Mouse (Mus musculus): ENCODE results near the gene Shmt2.
A peak's percentile ranks its signal among the peaks of the same experiment; 100 is the strongest.

The Shmt2 gene

DNA sequence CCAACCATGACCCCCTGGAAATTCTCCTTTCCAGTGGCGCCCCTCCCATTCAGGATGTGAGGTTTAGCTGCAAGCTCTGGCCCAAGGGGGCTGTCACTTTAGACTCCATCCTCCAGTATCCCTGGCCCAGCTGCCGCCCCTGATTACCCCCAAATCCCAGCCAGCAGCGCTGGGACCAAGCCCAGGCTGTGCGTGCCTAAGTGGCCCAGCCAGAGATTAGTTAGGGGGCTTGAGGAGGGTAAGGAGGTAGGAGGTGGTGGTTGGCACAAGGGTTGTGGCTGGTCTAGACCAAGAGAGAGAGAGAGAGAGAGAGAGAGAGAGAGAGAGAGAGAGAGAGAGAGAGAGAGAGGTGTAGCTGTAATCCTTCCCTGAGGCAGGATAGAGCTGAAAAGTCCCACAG, 9.3 kb upstream of the Shmt2 start:
- no peak for DNase-seq

DNA sequence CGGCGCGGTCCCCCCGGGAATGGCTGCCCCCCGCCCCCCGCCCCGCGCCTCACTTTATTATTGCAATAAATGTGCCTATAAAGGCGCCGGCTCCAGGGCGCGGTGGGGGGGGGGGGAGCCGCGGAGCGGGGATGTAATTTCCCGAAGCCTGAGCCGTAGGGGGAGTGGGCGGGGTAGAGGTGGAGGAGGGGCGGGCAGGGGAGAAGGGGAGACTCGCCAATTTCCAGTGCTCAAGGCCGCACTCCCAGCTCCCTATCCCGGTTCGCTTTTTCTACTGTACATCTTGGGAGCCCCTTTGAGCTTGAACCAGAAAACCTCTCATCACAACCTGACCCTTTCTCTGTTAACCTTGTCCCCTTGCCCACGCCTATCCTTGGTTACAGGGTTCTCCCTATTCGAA, 8.7 kb upstream of the Shmt2 start:
- no peak for DNase-seq

DNA sequence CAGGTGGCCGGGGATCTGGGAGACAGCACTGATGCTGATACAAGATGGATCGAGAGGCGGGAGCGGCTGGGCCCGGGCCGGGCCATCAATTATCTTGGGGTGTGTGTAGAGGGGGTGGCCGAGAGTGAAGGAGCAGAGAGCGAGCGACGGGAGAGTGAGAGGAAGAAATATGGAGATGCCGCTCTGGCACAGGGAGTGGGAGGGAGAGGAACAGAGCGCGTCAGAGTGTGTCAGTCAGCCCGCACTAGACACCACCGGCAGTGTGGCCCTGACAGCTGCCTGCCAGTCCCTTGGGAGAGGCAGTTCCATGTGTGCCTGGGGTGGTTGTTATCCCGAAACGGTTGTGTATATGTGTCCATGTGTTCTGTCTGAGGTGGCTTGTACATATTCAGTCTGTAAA, 5.2 kb upstream of the Shmt2 start:
- no peak for DNase-seq

DNA sequence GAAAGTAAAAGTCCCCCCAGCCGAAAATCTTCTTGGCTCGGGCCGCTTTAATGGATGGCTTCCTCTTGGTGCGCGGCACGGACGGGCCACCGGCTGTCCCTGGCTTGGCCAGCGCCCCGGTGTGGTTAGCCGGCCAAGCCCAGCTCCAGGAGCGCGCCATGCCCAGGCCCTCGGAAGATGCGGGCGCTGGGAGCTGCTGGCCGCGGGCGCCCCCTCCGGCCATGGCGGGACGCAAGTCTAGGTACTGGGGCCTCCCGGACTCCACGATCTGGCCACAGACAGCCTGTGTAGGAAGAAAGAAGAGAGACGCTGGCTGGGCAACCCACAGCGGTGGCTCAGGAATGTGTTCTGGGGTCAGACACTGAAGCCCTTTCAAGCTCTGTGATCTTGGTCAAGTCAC, 4.4 kb upstream of the Shmt2 start:
- DNase-seq: no peak

DNA sequence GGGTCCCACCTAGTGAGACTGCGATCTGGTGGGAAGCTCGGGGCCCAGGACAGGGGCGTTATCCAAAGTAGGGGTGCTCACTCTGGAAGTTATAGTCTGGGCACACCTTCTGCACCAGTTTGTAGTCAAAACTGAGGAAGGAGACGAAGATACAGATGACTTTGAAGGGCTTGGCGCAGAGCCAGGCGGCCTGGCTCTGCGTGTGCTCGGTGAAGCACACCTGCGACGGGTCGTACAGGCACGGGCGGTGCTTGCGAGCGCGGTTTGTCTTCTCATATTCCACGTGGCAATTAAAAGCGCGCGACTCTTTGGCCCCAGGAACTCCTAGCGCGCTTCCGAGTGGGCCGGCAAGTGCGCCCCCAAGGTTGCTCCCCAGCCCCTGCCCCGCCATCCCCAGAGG, 3.8 kb upstream of the Shmt2 start:
- DNase-seq: no peak

DNA sequence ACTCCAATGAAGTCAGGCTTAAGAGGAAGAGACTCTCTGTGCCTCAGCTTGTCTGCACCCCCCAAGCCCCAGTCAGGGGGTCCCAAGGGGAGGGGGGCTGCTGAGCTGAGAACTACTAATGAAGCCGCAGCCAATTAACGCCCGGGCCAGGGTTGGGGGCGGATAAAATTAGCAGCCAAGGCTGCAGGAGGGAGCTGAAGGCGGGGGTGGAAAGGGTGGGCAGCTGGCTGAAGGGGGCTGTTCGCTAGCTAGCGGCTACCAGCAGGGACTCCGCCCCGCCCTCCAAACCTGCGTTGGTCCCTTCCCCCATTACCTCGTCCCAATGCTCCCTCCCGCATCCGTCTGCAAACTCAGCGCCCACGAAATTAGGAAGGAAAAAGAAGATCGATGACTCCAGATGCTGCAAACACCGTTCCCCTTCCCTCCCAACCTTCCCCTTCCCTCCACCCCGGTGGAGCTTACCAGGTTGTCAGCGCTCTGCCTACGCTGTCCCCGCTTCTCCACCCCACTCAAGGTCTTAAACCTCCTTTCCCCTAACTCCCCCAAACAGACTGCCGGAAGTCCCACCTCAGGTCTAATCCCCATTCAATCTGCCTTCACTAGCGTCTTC, 2.5 kb upstream of the Shmt2 start:
- no peak for DNase-seq

DNA sequence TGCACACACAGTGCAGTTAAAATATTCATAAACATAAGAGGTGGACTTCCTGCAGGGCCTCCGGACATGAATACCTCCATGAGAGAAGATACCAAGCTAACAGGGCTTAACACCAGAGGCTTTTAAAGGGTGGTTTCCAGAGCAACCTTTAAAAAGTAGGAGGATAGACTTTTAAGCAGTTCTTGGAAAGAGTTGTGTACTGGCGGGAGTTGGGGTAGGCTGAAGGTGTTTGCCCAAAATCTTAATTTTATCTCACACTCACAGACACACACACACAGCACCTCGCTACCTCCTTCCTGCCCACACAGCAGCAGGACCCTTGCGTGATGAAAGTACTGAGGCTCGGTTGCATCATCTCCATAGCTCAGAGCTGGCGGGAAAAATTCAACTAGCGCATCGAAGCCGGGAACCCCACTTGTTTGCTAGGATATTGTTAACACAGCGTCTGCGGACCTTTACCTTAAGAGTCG, 598 bp downstream of the Shmt2 start:
- no peak for DNase-seq

DNA sequence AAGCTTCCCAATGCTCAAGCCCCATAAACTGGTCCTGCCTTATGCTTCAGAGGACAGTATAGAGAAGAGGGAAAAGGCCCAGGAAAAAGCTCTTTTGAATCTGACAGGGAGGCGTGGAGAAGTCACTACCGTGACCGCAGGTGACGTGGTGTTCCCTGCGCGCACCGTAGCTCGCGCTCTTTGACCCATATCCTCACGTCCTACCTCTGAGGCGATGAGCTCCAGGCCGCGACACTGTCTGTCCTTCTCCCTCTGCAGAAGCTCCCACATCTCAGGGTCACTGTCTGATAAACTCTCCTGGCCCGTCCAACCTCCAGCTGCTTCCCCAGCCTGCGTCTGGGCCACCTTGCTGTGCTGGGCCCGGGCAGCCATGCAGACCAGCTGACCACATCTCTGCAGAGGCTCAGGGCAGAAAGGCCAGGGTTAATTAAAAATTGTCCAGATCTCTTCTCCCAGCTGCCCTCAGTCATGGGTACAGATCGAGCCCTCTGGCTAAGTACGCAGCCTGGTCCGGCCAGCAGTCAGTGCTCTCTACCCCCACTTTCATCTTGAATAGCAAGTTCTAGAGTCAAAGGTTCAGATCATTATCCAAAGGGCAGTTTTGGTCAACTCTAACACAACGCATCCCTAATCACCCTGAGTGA, 1.4 kb downstream of the Shmt2 start:
- DNase-seq: no peak

DNA sequence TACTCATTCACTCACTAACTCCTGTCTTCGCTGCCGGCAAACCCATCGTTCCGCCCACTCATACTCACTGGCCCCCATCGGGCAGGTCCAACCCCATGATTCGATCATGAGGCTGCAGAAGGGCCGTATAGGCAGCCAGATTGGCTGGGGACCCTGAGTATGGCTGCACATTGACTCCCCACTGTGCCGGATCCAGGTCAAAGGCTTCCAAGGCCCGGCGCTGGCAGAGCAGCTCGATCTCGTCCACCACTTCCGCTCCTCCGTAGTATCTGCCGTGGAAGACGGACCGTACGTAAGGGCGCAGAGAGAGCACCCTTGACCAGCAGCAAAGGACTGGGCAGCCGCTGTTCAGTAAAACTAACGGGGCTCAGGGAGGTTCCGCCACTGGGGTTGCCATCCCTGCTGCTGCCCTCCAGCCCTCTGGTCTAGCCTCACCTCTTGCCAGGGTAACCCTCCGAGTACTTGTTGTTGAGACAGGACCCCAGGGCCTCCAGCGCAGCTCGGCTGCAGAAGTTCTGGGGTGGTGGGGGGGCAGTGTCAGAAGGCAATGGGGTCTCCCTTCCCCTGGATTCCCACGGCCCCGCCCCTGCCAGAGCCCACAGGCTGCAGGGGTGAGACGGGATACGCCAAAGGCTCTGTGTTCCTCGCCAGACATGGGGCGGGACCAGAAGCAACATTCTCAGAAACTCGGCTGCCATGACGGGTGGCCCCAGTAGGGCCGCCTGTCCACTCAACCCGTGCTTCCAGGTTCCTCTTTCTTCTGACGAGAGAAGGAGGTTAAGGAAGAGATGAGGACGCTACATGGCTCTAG, 2.1 kb downstream of the Shmt2 start:
- no peak for DNase-seq

DNA sequence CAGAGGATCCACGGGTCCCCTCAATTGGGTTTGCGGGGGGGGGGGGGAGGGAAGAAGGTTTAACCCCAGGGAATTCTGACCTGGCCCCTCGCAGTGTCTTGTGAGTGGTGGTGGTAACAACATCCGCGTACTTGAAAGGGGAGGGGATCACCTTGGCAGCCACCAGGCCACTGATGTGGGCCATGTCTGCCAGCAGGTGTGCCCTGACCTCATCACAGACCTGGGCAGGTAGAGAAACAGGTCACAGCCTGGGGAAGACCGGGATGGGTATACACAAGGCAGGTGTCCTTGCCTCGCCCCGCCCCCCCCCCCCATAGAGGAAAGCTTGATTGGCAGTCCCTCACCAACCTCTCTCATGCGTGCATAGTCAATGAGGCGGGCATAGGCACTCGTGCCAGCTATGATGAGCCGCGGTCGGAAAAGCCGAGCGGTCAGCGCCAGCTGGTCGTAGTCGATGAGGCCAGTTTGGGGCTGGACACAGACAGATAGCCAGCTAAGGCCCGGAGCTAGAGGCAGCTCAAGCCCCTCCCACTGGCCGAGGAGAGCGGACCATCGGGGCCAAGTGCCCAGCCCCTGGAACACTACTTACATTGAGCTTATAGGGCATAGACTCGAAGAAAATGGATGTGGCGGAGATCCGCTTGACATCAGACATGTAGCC, 3.1 kb downstream of the Shmt2 start:
- no peak for DNase-seq

DNA sequence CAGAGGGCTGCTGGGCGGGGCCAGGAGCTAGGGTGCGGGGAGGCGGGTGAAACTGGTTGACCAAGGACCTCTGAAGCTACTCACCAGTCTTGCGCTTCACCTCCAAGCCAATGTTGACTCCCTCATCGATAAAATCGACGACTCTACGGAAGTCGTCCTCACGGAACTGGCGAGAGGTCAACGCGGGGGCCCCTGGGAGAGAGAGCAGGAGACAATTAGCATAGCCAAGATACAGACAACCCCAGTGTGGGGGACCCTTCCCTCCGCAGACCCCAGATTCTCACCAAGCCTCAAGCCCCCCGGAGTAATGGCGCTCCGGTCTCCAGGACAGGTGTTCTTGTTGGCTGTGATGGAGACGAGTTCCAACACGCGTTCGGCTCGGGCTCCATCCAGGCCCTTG, 4.3 kb downstream of the Shmt2 start:
- no peak for DNase-seq

DNA sequence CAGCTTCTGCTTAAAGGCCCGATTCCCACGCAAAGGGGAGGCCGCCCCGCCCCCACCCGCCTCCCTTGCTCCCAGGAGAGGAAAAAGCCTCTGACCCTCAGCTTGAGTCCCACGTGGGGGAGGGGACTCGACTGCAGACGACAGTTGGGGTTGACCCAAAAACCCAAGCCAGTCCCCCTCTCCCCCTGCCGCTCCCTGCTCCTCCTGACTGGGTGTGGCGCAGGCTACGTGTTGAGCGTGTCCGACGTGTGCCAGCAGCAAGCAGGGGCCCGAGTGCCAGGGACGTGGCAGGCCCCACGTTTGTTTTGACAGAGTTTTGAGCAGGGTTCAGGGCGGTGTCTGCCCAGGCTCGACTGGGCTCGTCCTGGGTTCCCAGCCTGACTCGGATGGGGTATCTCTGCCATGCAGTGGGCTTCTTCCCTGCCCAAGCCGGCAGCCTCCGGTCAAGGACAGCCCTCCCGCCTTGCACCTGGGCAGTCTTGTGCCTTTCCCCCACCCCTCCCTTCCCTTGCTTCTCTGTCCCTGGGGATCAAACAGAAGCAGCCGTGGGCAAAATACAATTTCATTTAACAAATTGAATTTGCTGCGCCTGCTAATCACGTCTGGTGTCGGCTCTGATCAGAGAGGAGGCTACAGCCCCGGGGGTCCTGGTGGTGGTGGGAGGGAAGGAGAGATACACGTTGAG, 5.5 kb downstream of the Shmt2 start:
- no peak for DNase-seq

DNA sequence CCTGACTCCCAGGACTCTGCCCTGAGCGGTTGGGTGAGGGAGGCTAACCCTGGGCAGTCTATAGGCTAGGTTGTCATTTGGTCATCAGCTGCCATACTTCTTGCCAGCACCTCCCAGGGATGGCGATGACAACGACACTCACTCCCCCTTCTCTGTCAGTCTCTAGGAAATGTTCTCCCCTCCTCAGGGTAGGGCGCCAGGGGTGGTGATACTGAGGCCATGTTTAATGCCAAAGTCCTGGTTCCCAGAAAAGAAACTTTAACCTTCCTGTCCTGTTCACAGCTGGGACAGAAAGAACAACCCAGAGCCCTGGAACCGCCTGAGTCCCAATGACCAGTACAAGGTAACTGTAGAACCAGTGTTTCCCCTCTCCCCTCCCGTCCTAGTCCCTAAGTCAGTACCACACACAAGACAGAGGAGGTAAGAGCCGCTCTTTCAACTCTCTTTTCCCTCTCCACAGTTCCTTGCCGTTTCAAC, 6.2 kb downstream of the Shmt2 start:
- no peak for DNase-seq

DNA sequence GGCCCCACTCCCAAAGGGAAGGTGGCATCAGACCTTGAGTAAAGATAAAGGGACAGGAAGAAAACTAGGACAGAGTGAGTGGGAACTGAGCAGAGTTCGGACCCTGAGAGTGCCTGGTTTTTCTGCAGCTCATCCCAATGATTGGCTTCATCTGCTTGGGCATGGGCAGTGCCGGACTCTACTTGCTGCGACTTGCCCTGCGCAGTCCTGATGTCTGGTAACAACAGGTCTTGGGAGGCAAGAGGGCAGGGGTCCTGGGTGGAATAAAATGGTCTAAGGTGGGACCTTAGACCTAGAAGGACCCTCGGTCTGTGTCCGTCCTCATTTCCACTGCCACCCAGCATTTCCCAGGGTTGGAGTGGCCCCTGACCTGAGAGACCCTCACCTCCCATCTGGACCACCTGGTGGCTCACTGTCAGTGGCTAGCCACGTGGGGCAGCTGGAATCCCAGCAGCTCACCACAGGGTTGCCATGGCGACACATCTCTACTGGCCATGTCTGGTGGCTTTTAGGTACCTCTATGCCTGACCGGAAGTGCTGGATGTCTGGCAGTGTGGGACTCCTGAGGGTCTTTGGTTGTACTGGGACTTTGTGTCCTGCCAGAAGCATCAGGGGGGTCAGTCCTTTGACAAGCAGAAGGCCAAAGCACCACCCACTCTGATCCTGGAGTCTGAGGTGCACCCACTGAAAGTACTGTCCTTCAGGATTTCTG, 6.8 kb downstream of the Shmt2 start:
- no peak for DNase-seq

DNA sequence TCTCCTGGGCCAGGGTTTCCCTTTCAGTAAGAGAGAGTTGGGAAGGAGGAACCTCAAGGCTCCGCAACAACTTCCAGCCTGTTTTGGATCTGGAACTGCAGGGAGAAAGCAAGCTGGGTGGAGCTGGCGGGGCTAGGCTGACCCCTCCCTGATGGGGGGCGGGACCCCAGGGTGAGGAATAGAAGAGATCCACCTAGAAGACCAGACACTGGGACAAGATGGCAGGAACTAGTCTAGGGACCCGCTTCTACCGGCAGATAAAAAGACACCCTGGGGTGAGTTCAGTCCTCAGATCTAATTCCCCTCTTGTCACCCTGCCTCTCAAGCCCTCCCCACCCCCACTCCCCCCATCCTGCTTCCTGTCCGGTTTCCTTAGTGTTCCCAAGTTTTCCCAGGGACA, 7.5 kb downstream of the Shmt2 start, which contains the start of gene Ndufa4l2:
TSS of gene Ndufa4l2 (plus strand) at position 204 of the 400 bp plus-strand sequence.
- no peak for DNase-seq

DNA sequence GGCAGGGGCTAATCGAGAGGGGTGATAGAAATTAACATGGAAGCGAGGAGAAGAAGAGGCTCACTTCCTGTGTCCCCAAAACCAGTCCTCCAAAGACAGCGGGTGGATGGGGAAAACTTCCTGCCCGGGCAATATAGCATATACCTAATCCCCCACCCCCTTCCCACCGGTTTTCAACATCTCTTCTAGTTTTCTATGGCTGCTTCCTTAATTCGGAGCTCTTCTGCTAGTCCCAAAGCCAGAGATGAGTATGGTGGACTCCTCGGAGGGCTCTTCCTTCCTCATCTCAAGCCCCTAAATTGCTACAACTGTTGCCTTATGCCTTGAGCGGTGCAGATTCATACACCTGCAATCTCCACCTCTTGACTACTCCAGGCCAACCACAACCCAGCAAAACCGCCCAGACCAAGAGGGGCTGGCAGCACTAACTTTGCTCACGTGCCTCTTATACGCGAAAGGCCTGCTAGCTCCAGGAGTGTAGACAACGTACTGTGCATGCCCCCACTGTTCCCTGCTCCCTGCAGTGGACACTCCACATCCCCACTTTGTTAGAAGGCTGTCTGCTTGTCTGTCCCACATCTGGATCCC, 8.0 kb downstream of the Shmt2 start:
- DNase-seq: no peak

DNA sequence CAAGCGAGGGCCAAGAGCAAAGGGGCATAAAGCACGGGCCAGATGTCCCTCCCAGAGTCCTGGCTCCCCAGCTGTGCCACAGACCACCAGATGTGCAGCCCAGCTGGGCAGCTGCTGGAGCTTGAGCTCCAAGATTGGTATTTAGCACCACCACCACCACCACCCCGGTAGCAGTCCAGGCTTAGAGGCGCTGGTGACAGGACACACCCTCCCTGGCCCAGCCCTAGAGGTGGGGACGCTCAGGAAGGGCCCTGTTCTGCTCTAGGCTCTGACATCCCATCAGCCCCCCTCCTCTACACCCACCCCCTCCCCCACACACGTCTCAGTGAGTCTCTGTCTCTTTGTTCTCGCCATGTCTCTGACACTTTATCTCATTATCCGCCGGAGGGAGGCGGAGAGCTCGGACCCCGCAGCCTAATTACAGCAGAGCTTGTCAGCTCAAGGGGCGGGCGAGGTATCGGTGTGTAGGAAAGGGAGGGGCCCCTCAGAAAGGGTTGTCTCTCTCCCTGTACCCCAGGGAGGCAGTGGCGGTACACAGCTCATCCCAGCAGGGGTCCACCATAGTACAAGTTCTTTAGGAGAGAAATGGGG, 8.6 kb downstream of the Shmt2 start:
- DNase-seq: no peak

DNA sequence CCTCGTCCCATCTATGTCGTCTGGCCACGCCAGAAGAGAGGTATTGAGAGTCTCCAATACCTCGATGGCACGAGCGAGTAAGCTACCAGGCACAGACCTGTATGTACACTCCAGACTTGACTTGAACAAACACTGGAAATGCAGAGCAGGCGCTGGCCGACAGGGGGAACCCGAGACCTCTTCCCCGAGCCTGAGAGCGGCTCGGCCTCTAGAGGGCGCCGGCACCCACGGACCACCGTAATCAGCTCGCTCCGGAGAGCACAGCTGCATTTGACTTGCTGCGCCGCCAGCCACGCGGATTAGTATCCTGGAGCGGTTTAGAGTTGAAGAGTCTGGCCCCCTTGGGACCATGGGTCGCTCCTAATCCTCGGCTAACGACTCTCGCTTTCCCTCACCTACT, 9.4 kb downstream of the Shmt2 start:
- DNase-seq: peak; percentile 93

DNA sequence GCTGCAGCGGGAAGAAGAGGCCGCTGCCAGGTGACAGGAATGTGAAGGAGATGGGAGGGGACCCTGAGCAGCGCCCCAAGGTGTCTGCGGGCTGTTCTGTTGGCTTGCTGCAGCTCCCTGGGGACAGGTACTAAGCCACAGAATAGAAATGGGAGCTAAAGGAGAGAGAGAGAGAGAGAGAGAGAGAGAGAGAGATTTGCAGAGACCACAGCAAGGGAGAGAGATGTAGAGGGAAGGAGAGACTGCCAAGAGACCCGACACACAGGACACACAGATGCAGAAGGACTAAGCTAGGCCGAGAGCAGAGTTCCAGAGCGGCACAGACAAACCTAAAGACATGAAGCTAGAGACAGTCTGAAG, 10.0 kb downstream of the Shmt2 start:
- DNase-seq: no peak

DNA sequence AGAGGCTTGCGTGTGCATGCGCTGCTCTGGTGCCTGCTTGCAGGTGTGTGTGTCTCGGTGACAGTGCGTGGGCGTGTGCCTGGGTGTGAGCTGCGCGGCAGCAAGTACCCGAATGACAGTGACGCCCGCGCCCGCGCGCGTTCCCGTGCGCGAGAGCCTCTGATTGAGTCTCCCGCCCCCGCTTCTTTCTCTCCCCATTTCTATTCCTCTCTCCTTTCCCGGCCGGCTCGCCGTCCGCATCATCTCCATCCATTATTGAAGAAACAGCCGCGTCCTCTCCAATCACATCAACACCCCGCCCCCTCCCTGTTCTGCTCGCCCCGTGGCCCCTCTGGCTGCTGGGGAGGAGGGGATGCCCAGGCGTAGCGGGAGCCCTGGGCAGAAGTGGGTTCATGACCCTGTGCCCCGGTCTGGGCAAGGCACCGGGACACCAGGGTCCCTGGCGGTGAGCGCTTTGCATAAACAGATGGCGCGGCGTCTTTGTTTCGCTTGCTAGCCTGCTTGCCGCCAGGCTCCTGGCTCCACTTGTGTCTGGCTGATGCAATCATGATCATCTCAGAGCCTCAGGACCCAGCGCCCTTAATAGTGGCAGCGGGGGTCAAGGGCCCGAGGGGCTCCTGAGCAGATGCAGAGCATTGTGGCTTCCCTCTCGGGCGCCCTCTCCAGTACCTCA, 10.5 kb downstream of the Shmt2 start:
- peak; percentile 94 for DNase-seq
